Mouse (Mus musculus): ENCODE measurements around the gene Trpv1. TPM values are rescaled to one million over a fixed set of nuclear protein-coding genes. Genes with fewer than 3 reads are reported as not detected.

The Trpv1 gene
- total RNA-seq, 1 experiment from 2014 or later, result not detected

GRCm38 (mm10) chr11:73228881-73229280 is 5.2 kb upstream of the Trpv1 start:
- no peak for ATAC-seq (ENCODE audit: extremely low read depth, insufficient number of reproducible peaks, low FRiP score, poor library complexity, severe bottlenecking)

- no peak for ATAC-seq (ENCODE audit: extremely low read depth, insufficient number of reproducible peaks, low FRiP score, poor library complexity, severe bottlenecking)
Measured at GRCm38 (mm10) chr11:73230081-73230480, 4.0 kb upstream of the Trpv1 start.

- no peak for ATAC-seq (ENCODE audit: extremely low read depth, insufficient number of reproducible peaks, low FRiP score, poor library complexity, severe bottlenecking)
Measured at GRCm38 (mm10) chr11:73232513-73232912, 1.6 kb upstream of the Trpv1 start.

DNA sequence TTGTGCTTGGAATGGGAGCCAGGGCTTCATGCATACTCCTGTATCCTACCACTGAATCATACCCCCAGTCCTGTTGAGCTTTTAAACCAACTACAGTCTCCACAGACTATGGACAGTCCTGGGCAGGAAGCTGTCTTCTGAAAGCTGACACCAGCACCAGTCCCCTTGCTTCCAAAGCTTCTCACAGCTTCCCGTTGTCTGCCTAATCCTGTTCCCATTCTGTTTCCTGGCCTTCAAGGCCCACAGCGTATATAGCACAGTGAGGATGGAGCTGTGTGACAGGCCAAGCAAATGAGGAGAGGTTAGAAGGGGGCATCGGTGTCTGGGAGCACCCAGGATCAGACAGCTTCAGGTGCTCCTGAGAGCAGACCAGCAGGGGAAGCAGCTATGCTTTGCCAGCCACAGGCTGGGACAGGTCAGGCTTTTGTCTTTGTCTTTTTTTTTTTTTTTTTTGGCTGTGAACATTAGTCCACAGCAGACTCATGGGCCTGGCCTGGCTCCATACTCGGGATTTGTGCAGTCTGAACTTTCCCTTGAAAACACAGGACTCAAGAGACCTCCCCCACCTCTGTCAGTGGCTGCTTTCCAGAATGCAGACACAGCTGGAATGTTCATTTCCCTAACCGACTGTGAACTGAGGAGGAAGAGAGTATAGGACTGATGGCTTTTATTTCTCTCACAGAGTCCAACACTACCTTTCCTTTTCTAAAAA is 2.1 kb downstream of the Trpv1 start:
- no peak for ATAC-seq (ENCODE audit: extremely low read depth, insufficient number of reproducible peaks, low FRiP score, poor library complexity, severe bottlenecking)

- ATAC-seq (ENCODE audit: extremely low read depth, insufficient number of reproducible peaks, low FRiP score, poor library complexity, severe bottlenecking), result no peak
Measured at GRCm38 (mm10) chr11:73236731-73237130, 2.6 kb downstream of the Trpv1 start.

GRCm38 (mm10) chr11:73242199-73242598 is 8.1 kb downstream of the Trpv1 start:
- ATAC-seq (ENCODE audit: extremely low read depth, insufficient number of reproducible peaks, low FRiP score, poor library complexity, severe bottlenecking), result no peak

GRCm38 (mm10) chr11:73242777-73243176 is 8.7 kb downstream of the Trpv1 start:
- ATAC-seq (ENCODE audit: extremely low read depth, insufficient number of reproducible peaks, low FRiP score, poor library complexity, severe bottlenecking), result no peak

DNA sequence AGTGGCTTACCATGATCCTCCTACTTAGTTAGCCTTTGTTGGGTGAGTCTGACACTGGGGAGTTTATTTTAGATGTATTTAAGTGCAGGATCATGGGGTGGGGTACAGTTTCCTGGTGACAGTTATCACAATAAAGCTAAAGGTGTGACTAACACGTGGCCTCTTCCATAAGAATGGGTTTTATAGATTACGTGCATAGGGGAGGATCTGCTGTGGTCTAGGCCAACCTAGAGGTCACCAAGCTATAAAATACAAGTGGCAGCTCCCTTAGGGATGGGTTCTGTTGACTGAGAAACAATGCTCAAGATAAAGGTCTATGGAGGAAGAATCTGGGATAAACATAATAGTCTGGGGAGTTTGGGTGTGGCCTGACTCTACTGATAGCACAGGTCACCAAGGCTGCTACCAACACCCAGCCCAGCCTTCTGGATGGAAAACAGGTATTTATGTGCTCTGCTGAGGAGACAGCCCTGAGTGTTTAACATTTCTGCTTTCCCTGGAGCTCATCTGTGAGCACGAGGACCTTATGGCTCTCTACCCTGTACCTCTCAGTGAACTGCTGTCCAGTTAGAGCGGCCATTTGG is 23.4 kb downstream of the Trpv1 start:
- no peak for ATAC-seq (ENCODE audit: extremely low read depth, insufficient number of reproducible peaks, low FRiP score, poor library complexity, severe bottlenecking)

DNA sequence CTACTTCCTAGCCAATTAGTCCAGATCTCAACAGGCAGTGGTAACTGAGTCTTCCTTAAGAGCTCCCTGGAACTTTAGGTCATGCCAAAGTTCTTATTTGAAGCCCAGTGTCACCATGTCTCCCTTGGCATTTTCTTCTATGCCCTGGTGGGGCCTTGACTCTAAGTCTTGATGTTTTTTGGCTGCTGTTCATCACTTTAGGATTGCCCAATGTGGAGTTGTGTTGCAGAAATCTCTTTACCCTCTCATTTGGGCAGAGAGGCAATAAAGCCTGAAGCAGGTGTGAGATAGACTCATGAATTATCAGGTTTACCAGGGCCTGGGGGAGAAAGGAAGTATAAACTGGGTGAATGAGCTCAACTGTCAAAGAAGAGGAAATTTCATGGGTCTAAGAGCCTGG is 24.6 kb downstream of the Trpv1 start:
- ATAC-seq (ENCODE audit: extremely low read depth, insufficient number of reproducible peaks, low FRiP score, poor library complexity, severe bottlenecking), result no peak

GRCm38 (mm10) chr11:73260457-73260856 is 26.4 kb downstream of the Trpv1 start:
- no peak for ATAC-seq (ENCODE audit: extremely low read depth, insufficient number of reproducible peaks, low FRiP score, poor library complexity, severe bottlenecking)

- ATAC-seq (ENCODE audit: extremely low read depth, insufficient number of reproducible peaks, low FRiP score, poor library complexity, severe bottlenecking), result no peak
Measured at GRCm38 (mm10) chr11:73261385-73261784, 27.3 kb downstream of the Trpv1 start.

GRCm38 (mm10) chr11:73267267-73267666 is 33.2 kb downstream of the Trpv1 start, which contains the start of gene Trpv3:
Trpv3 (plus strand) TSS chr11:73267388.
- ATAC-seq (ENCODE audit: extremely low read depth, insufficient number of reproducible peaks, low FRiP score, poor library complexity, severe bottlenecking), result no peak; the same call in 1 of the 2 replicates

DNA sequence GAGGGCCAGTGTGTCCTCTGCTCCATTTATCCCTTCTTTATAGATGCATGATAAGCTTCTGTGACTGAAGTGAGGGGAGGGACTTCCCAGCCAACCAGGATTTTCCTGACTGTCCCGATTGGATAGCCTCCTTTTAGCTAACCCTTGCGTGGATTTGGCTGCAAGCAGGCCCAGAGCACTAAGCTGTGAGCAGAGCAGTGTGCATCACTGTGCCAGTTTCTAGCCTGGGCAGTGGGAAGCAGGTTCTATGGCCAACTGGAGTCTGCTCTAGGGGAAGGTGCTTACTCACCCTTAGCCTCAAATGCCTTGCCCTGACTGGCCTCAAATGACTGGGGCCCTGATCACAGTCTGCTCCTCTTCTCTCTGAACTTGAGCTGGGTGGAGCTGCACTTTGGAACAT is 40.7 kb downstream of the Trpv1 start:
- no peak for ATAC-seq (ENCODE audit: extremely low read depth, insufficient number of reproducible peaks, low FRiP score, poor library complexity, severe bottlenecking)

GRCm38 (mm10) chr11:73280710-73281109 is 46.6 kb downstream of the Trpv1 start:
- ATAC-seq (ENCODE audit: extremely low read depth, insufficient number of reproducible peaks, low FRiP score, poor library complexity, severe bottlenecking), result no peak

GRCm38 (mm10) chr11:73281528-73282027 is 47.5 kb downstream of the Trpv1 start:
- ATAC-seq (ENCODE audit: extremely low read depth, insufficient number of reproducible peaks, low FRiP score, poor library complexity, severe bottlenecking), result no peak

DNA sequence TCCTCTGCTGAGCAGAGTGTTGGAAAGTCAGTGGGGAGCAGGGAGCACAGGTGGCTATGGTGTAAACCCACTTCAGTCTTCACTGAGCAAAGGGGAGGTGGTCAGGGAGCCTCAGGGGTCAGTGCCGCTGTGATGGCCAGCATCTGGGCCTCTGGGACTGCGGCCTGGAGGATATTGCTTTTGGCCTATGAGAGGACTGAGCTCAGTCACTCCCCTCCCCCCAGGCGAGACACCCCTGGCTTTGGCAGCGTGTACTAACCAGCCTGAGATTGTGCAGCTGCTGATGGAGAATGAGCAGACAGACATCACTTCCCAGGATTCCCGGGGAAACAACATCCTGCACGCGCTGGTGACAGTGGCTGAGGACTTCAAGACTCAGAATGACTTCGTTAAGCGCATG is 49.3 kb downstream of the Trpv1 start:
- no peak for ATAC-seq (ENCODE audit: extremely low read depth, insufficient number of reproducible peaks, low FRiP score, poor library complexity, severe bottlenecking)

DNA sequence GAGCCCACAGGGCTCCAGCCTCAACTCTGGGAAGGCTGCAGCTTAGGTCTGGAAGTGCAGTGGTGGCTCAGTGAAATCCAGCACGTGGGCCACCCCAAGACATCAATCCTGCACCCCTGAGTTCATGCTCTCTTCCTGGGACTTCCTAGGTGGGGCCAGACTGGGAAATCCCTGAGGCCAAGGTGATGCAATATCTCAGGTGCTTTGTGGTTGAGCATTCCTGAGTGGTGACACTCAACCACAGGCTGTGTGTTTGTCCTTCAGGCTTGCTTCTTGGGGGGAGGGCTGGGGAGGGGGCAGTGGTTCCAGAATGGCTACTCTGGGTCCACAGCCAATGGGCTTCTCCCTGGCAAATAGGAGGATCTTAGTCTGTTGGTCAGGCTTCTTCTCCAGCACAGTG is 49.8 kb downstream of the Trpv1 start:
- ATAC-seq (ENCODE audit: extremely low read depth, insufficient number of reproducible peaks, low FRiP score, poor library complexity, severe bottlenecking), result no peak

- no peak for ATAC-seq (ENCODE audit: extremely low read depth, insufficient number of reproducible peaks, low FRiP score, poor library complexity, severe bottlenecking)
Measured at GRCm38 (mm10) chr11:73284351-73284750, 50.3 kb downstream of the Trpv1 start.

GRCm38 (mm10) chr11:73289621-73290020 is 55.5 kb downstream of the Trpv1 start:
- no peak for ATAC-seq (ENCODE audit: extremely low read depth, insufficient number of reproducible peaks, low FRiP score, poor library complexity, severe bottlenecking)

GRCm38 (mm10) chr11:73303123-73303522 is 69.0 kb downstream of the Trpv1 start:
- ATAC-seq (ENCODE audit: extremely low read depth, insufficient number of reproducible peaks, low FRiP score, poor library complexity, severe bottlenecking), result no peak
